Mouse (Mus musculus) CH12.LX (cell line): Measurements from ENCODE around the gene Lsp1. TPM values are rescaled to one million over a fixed set of nuclear protein-coding genes. Genes with fewer than 3 reads are reported as not detected.

Experiments used
- DNase-seq: peaks from one replicate; pipeline ENCODE4 v3.0.0-alpha.2; 2013; ENCODE audit errors: extremely low read depth
- H3K27ac ChIP-seq: 2 replicates; pipeline ENCODE4 v1.5.1; 2012; ENCODE audit warnings: low read depth, mild to moderate bottlenecking, control low read depth, moderate library complexity; ENCODE audit not compliant: insufficient read depth
- H3K27me3 ChIP-seq: replicated peaks from 2 replicates; pipeline ENCODE3; 2012; ENCODE audit warnings: inconsistent platforms
- H3K36me3 ChIP-seq, 2 experiments: replicated peaks in 1 of 2; 2 replicates each; pipeline versions ENCODE3 to v1.6.1; 2012; ENCODE audit warnings: inconsistent platforms in 1 of 2, low read length in 1 of 2, mild to moderate bottlenecking in 1 of 2, mixed read lengths in 1 of 2, moderate library complexity in 1 of 2; ENCODE audit not compliant: control insufficient read depth in 1 of 2, insufficient read depth in 1 of 2
- H3K4me1 ChIP-seq, 2 experiments: 2 replicates each; pipeline ENCODE4 v1.6.1; 2012; ENCODE audit warnings: inconsistent platforms in 1 of 2, moderate library complexity in 1 of 2; ENCODE audit not compliant: insufficient read depth in 2 of 2, control insufficient read depth in 1 of 2
- H3K4me2 ChIP-seq: 2 replicates; pipeline ENCODE4 v1.6.1; 2012; ENCODE audit warnings: low read depth, mild to moderate bottlenecking, control low read depth; ENCODE audit not compliant: poor library complexity, insufficient read depth, severe bottlenecking
- H3K4me3 ChIP-seq, 3 experiments: fragments of 150-350 bp in 1 of 3; sonication (generic) in 1 of 3; replicated peaks in 1 of 3; 2 replicates each; pipeline versions ENCODE3 to v1.5.1; 2011 to 2012; ENCODE audit warnings: low read depth in 2 of 3, low read length in 2 of 3, mild to moderate bottlenecking in 2 of 3, moderate library complexity in 2 of 3, control low read depth in 1 of 3, improper control_type of control experiment in 1 of 3, inconsistent platforms in 1 of 3, mixed read lengths in 1 of 3; ENCODE audit not compliant: poor library complexity in 1 of 3
- H3K79me2 ChIP-seq: replicated peaks from 2 replicates; pipeline ENCODE4 v1.6.1; 2012; ENCODE audit warnings: mild to moderate bottlenecking, moderate library complexity; ENCODE audit not compliant: control insufficient read depth, poor library complexity, insufficient read depth, severe bottlenecking; ENCODE audit errors: extremely low read depth
- H3K9ac ChIP-seq: 2 replicates; pipeline ENCODE4 v1.6.1; 2012; ENCODE audit warnings: low read depth, mild to moderate bottlenecking, control low read depth, moderate library complexity; ENCODE audit not compliant: insufficient read depth
- H3K9me3 ChIP-seq: replicated peaks from 2 replicates; pipeline ENCODE3; 2012; ENCODE audit warnings: low read length, inconsistent platforms, mixed read lengths
- CHD2 ChIP-seq: IDR thresholded peaks from 2 replicates; pipeline ENCODE4 v1.6.1; 2011; ENCODE audit warnings: low read length, improper control_type of control experiment
- ELF1 ChIP-seq: IDR thresholded peaks from 2 replicates; pipeline ENCODE4 v1.6.1; 2014; ENCODE audit warnings: low read depth, mild to moderate bottlenecking, inconsistent platforms, low read length, improper control_type of control experiment
- ETS1 ChIP-seq: conservative IDR thresholded peaks from 2 replicates; pipeline ENCODE4 v1.6.1; 2012; ENCODE audit warnings: low read depth, mild to moderate bottlenecking, inconsistent platforms, low read length, improper control_type of control experiment, moderate library complexity
- GABPA ChIP-seq: IDR thresholded peaks from 2 replicates; pipeline ENCODE4 v1.6.1; 2012; ENCODE audit warnings: low read depth, low read length, improper control_type of control experiment, inconsistent platforms; ENCODE audit not compliant: insufficient replicate concordance
- HCFC1 ChIP-seq: IDR thresholded peaks from 2 replicates; pipeline ENCODE4 v1.6.1; 2012; ENCODE audit warnings: low read depth, mild to moderate bottlenecking, inconsistent platforms, low read length, improper control_type of control experiment
- JUN ChIP-seq: IDR thresholded peaks from 2 replicates; pipeline ENCODE4 v1.6.1; 2011; ENCODE audit warnings: low read depth, mild to moderate bottlenecking, low read length, improper control_type of control experiment, moderate library complexity; ENCODE audit not compliant: insufficient read depth
- JUND ChIP-seq: conservative IDR thresholded peaks from 2 replicates; pipeline ENCODE4 v1.6.1; 2011; ENCODE audit warnings: low read depth, low read length, improper control_type of control experiment
- KAT2A ChIP-seq: IDR thresholded peaks from 2 replicates; pipeline ENCODE4 v1.6.1; 2012; ENCODE audit warnings: low read length, improper control_type of control experiment, inconsistent platforms; ENCODE audit not compliant: insufficient replicate concordance
- MAFK ChIP-seq: IDR thresholded peaks from 2 replicates; pipeline ENCODE4 v1.6.1; 2011; ENCODE audit warnings: low read length, improper control_type of control experiment; ENCODE audit not compliant: insufficient replicate concordance
- NELFE ChIP-seq: IDR thresholded peaks from 2 replicates; pipeline ENCODE4 v1.6.1; 2011; ENCODE audit warnings: low read depth, low read length, improper control_type of control experiment
- RCOR1 ChIP-seq: conservative IDR thresholded peaks from 2 replicates; pipeline ENCODE4 v1.6.1; 2012; ENCODE audit warnings: low read depth, mild to moderate bottlenecking, inconsistent platforms, low read length, improper control_type of control experiment
- TBP ChIP-seq: conservative IDR thresholded peaks from 2 replicates; pipeline ENCODE4 v1.6.1; 2011; ENCODE audit warnings: low read depth, low read length, improper control_type of control experiment
- TCF12 ChIP-seq: IDR thresholded peaks from 2 replicates; pipeline ENCODE4 v1.6.1; 2014; ENCODE audit warnings: low read depth, mild to moderate bottlenecking, inconsistent platforms, low read length, improper control_type of control experiment
- USF2 ChIP-seq: conservative IDR thresholded peaks from 2 replicates; pipeline ENCODE4 v1.6.1; 2011; ENCODE audit warnings: low read depth, low read length, improper control_type of control experiment
- ZKSCAN1 ChIP-seq: IDR thresholded peaks from 2 replicates; pipeline ENCODE4 v1.6.1; 2012; ENCODE audit warnings: low read depth, inconsistent platforms, low read length, improper control_type of control experiment, borderline replicate concordance
- ZMIZ1 ChIP-seq: IDR thresholded peaks from 2 replicates; pipeline ENCODE4 v1.6.1; 2012; ENCODE audit warnings: low read depth, mild to moderate bottlenecking, inconsistent platforms, low read length, improper control_type of control experiment
- ZNF384 ChIP-seq: IDR thresholded peaks from 2 replicates; pipeline ENCODE4 v1.6.1; 2012; ENCODE audit warnings: low read depth, low read length, improper control_type of control experiment, inconsistent platforms
- dilution Hi-C: fragments of 300-500 bp; cut with MboI; formaldehyde crosslinking; loops from 2 replicates; pipeline ENCODE4 v1.14.3; 2020; ENCODE audit warnings: low sequenced_read_pairs; ENCODE audit not compliant: extremely low pct_unique_long_range_greater_than_20kb, extremely low pct_ligation_motif_present
- in situ Hi-C: fragments of 300-500 bp; cut with MboI; formaldehyde crosslinking; loops from 3 replicates; pipeline ENCODE4 v1.14.3; 2019; ENCODE audit warnings: low sequenced_read_pairs, low pct_ligation_motif_present, low pct_unique_long_range_greater_than_20kb, mixed read lengths
- polyA plus RNA-seq: library from polyadenylated mRNA; unstranded; fragments of >175 nt; gene quantifications from 2 replicates; pipeline ENCODE4 v1.2.1, GENCODE M21; 2012; ENCODE audit warnings: low read depth; ENCODE audit not compliant: insufficient read length
- total RNA-seq, 2 experiments: library from RNA; depleted of rRNA; stranded (reverse); fragments of 300-350 nt in 1 of 2; fragments of >200 nt in 1 of 2; gene quantifications; 2 replicates each; pipeline ENCODE4 v1.2.3; 2012 to 2014

Lsp1 gene
- total and polyA plus RNA-seq, 3 experiments, result 364 to 715 (median 367) TPM

- Histone ChIP-seq H3K4me1 (peaks cover 18 to 56% of the 10 kb centered on the region in 2 experiments), H3K27me3 (no peaks in the 10 kb centered on the region), H3K36me3 (peaks cover 0 to 24% of the 10 kb centered on the region in 2 experiments), H3K9ac (no peak overlapping the region), H3K27ac (no peak overlapping the region), H3K79me2 (no peaks in the 10 kb centered on the region), H3K4me3 (no peak overlapping the region), H3K9me3 (no peaks in the 10 kb centered on the region)
- dilution Hi-C loops (no loop called here), in situ Hi-C loops (no loop called here)
- no peak for DNase-seq
- no peak for TF ChIP-seq ELF1
- TF ChIP-seq CHD2, result no peak
- no peak for TF ChIP-seq JUN
- no peak for TF ChIP-seq TCF12
- TF ChIP-seq TBP, result no peak
- TF ChIP-seq, all 38 proteins: peak for 0
- no peak overlapping the region for H3K4me2 ChIP-seq
These were observed 49.6 kb downstream of the Lsp1 start for GRCm38 (mm10) chr7:142510021-142510777.

GRCm38 (mm10) chr7:142514048-142514447 is 53.4 kb downstream of the Lsp1 start:
- Histone ChIP-seq H3K27ac (no peak overlapping the region), H3K4me2 (no peak overlapping the region), H3K27me3 (no peaks in the 10 kb centered on the region), H3K4me3 (no peak overlapping the region), H3K79me2 (no peaks in the 10 kb centered on the region), H3K9ac (no peak overlapping the region), H3K36me3 (peaks cover 0 to 22% of the 10 kb centered on the region in 2 experiments), H3K9me3 (no peaks in the 10 kb centered on the region), H3K4me1 (peaks cover 0 to 21% of the 10 kb centered on the region in 2 experiments; a peak in 2 of 4 replicates)
- TF ChIP-seq USF2, result no peak
- TF ChIP-seq GABPA, result no peak
- TF ChIP-seq ZNF384, result no peak
- no peak for TF ChIP-seq KAT2A
- TF ChIP-seq ZKSCAN1, result no peak
- no peak for TF ChIP-seq MAFK
- TF ChIP-seq CHD2, result no peak
- TF ChIP-seq RCOR1, result no peak
- no peak for TF ChIP-seq ETS1
- TF ChIP-seq JUND, result no peak
- no peak for TF ChIP-seq TBP
- TF ChIP-seq NELFE, result no peak
- TF ChIP-seq ZMIZ1, result no peak
- no peak for TF ChIP-seq HCFC1
- dilution Hi-C loops, result no loop called here
- no peak for DNase-seq
- in situ Hi-C loops, result no loop called here
